In the genomic region with DNA sequence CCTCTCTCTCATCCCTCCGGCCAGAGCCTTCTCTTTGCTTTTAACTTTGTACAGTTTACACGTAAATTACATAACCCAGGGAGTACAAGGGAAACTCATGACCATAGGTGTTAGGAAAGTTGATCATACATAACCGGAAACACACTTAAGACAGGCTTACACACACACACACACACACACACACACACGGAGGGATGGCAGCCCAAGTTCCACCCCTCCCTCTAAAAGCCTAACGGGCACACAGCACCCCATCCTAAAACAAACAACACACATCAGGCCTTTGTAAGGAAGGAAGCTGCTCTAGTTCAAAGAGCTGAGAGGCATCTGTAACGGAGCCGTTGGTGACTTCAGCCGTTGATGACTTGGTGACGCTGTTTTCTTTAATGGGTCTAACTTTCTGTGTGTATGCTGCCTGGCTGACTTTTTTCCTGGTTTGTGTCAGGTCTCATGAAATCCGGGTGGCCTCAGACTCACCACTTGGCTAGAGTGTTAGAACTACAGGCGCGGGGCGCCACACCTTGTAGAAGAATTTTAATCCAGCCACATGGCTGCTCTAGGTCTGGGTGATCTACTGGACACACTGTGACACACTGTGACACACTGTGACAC, we compare ENCODE assay signal across 8 mouse cellular contexts. TPM values are rescaled to one million over a fixed set of nuclear protein-coding genes. Genes with fewer than 3 reads are reported as not detected.
DNase-seq lines count a peak whose midpoint lies in the region; ATAC-seq lines count a peak whose summit lies in the region.
"Had no signal": no experiment of that assay in that cellular context is flagged by ENCODE, and none has a peak within 500 bp of the region (broad histone marks: within the 10 kb centered on the region; RNA-seq: fewer than 3 reads in every experiment).

No protein-coding gene starts in this region.

- ATAC-seq in hindbrain, embryonic 12.5 days (ENCODE audit: low FRiP score) = no peak
- ATAC-seq in midbrain, embryonic 11.5 days (ENCODE audit: low FRiP score) = peak; percentile 36

- H3K4me2 ChIP-seq in hindbrain, embryonic 12.5 days (replicated peaks) = no peak overlapping the region
- H3K4me2 ChIP-seq in midbrain, embryonic 11.5 days = no peak overlapping the region
- H3K4me2 ChIP-seq: limb, embryonic 12.5 days had no signal

- no peaks in the 10 kb centered on the region for H3K27me3 ChIP-seq in hindbrain, embryonic 12.5 days
- H3K27me3 ChIP-seq in midbrain, embryonic 11.5 days (ENCODE audit: control insufficient read depth, insufficient read depth, low read length) = no peaks in the 10 kb centered on the region
- H3K27me3 ChIP-seq: limb, embryonic 12.5 days had no signal

- no peak overlapping the region for H3K4me3 ChIP-seq in hindbrain, embryonic 12.5 days
- no peak overlapping the region for H3K4me3 ChIP-seq in midbrain, embryonic 11.5 days (ENCODE audit: low read depth, low read length)
- H3K4me3 ChIP-seq: limb, embryonic 12.5 days had no signal

- H3K4me1 ChIP-seq in hindbrain, embryonic 12.5 days = peaks cover 17% of the 10 kb centered on the region
- H3K4me1 ChIP-seq in midbrain, embryonic 11.5 days (ENCODE audit: control insufficient read depth, insufficient read depth, low read length) = peaks cover 15% of the 10 kb centered on the region

- H3K27ac ChIP-seq in hindbrain, embryonic 12.5 days = peak overlapping the region; percentile 55; the same call in 1 of the 2 replicates
- peak overlapping the region; percentile 12; the same call in 1 of the 2 replicates for H3K27ac ChIP-seq in midbrain, embryonic 11.5 days (ENCODE audit: low read depth, low read length)
- H3K27ac ChIP-seq: limb, embryonic 12.5 days had no signal

- no peak overlapping the region for H3K9ac ChIP-seq in hindbrain, embryonic 12.5 days
- no peak overlapping the region for H3K9ac ChIP-seq in midbrain, embryonic 11.5 days (ENCODE audit: low read length)
- H3K9ac ChIP-seq: limb, embryonic 12.5 days had no signal

- H3K9me3 ChIP-seq in hindbrain, embryonic 12.5 days (replicated peaks) = no peaks in the 10 kb centered on the region
- H3K9me3 ChIP-seq in midbrain, embryonic 11.5 days (ENCODE audit: control insufficient read depth, low read length) = no peaks in the 10 kb centered on the region
- H3K9me3 ChIP-seq: limb, embryonic 12.5 days had no signal

- WGBS in hindbrain, embryonic 12.5 days = 65% methylated on average over 13 of the region's 13 CpGs
- WGBS in midbrain, embryonic 11.5 days = 65% methylated on average over 13 of the region's 13 CpGs

- H3K36me3 ChIP-seq in hindbrain, embryonic 12.5 days = no peaks in the 10 kb centered on the region
- H3K36me3 ChIP-seq in midbrain, embryonic 11.5 days (ENCODE audit: control insufficient read depth, insufficient read depth, low read length) = no peaks in the 10 kb centered on the region
- H3K36me3 ChIP-seq: limb, embryonic 12.5 days had no signal

- peak; percentile 60 for DNase-seq in 3134 (ENCODE audit: extremely low read depth, insufficient read length, low spot score)
- DNase-seq in B cell, adult 2 months = peak; percentile 59
- no peak for DNase-seq in midbrain, embryonic 11.5 days (ENCODE audit: low spot score, missing footprints)
- no peak for DNase-seq in c-Kit-positive CD71-positive TER-119-positive erythroid progenitor cells, embryonic 14.5 days (ENCODE audit: low spot score)
- DNase-seq in adrenal gland, adult (ENCODE audit: inconsistent age in 2 of 2, low spot score in 1 of 2) = no peak
- DNase-seq in urinary bladder, postnatal 14 days (ENCODE audit: low spot score) = no peak

RNA-seq across cellular contexts. Expression of a gene that starts 44.3 kb away (rescaled TPM):
- 578 and 632 TPM in 2 replicates for polyA plus RNA-seq in hindbrain, embryonic 12.5 days (2016; fragmentation: Nextera tagmentation; extraction: Ambion mirVana)
- polyA plus RNA-seq in midbrain, embryonic 11.5 days (2014; fragmentation: Nextera tagmentation; extraction: Ambion mirVana) = 179 and 186 TPM in 2 replicates

RNA-seq across cellular contexts. Expression of a gene that starts 44.7 kb away (rescaled TPM):
- polyA plus RNA-seq in hindbrain, embryonic 12.5 days (2016; fragmentation: Nextera tagmentation; extraction: Ambion mirVana) = 85.3 and 89.1 TPM in 2 replicates
- 73.5 and 79.6 TPM in 2 replicates for polyA plus RNA-seq in midbrain, embryonic 11.5 days (2014; fragmentation: Nextera tagmentation; extraction: Ambion mirVana)

Comparison
In these comparisons a context has a peak if more than half of its experiments do, and no peak if none do; other contexts are left out.
1. DNase-seq: peak in 3134 (single experiment) and B cell, adult 2 months (2 of 2); none in midbrain, embryonic 11.5 days (single experiment), c-Kit-positive CD71-positive TER-119-positive erythroid progenitor cells, embryonic 14.5 days (single experiment), adrenal gland, adult (0 of 2) and urinary bladder, postnatal 14 days (single experiment).